Mouse (Mus musculus) heart, embryonic 14.5 days (tissue): Measurements from ENCODE around the gene Pml. TPM values are rescaled to one million over a fixed set of nuclear protein-coding genes. Genes with fewer than 3 reads are reported as not detected.

Experiments used
- ATAC-seq: fragments of 200-750 bp; cut with Nextera tagmentation; 2 replicates; pipeline ENCODE4 v1.8.0; 2017; ENCODE audit warnings: low read depth, moderate TSS enrichment; ENCODE audit not compliant: insufficient number of reproducible peaks, insufficient read depth, low FRiP score
- H3K27ac ChIP-seq, 2 experiments: fragments of 200-500 bp in 1 of 2; fragments of 300-500 bp in 1 of 2; sonication (generic) in 1 of 2; replicated peaks in 1 of 2; 2 replicates each; pipeline ENCODE4 v1.5.1; 2012 to 2014; ENCODE audit warnings: low read depth in 2 of 2, low read length in 2 of 2, control low read depth in 1 of 2, mild to moderate bottlenecking in 1 of 2, mixed read lengths in 1 of 2; ENCODE audit not compliant: control insufficient read depth in 1 of 2, insufficient read depth in 1 of 2
- H3K27me3 ChIP-seq: fragments of 300-500 bp; sonication (generic); 2 replicates; pipeline ENCODE4 v1.6.1; 2014; ENCODE audit warnings: mild to moderate bottlenecking, low read length, control low read depth; ENCODE audit not compliant: control insufficient read depth, insufficient read depth
- H3K36me3 ChIP-seq: fragments of 300-500 bp; sonication (generic); 2 replicates; pipeline ENCODE4 v1.6.1; 2014; ENCODE audit warnings: mild to moderate bottlenecking, control low read depth, low read length, mixed read lengths; ENCODE audit not compliant: control insufficient read depth, insufficient read depth
- H3K4me1 ChIP-seq, 2 experiments: fragments of 200-500 bp in 1 of 2; fragments of 300-500 bp in 1 of 2; sonication (generic) in 1 of 2; 2 replicates each; pipeline ENCODE4 v1.6.1; 2012 to 2014; ENCODE audit warnings: low read length in 2 of 2, control low read depth in 1 of 2, mixed read lengths in 1 of 2; ENCODE audit not compliant: control insufficient read depth in 2 of 2, insufficient read depth in 2 of 2
- H3K4me2 ChIP-seq: fragments of 300-500 bp; sonication (generic); 2 replicates; pipeline ENCODE4 v1.6.1; 2014; ENCODE audit warnings: mild to moderate bottlenecking, low read length
- H3K4me3 ChIP-seq, 2 experiments: fragments of 200-500 bp in 1 of 2; fragments of 300-500 bp in 1 of 2; sonication (generic) in 1 of 2; 2 replicates each; pipeline ENCODE4 v1.5.1; 2012 to 2014; ENCODE audit warnings: low read length in 2 of 2, mild to moderate bottlenecking in 2 of 2, control low read depth in 1 of 2, low read depth in 1 of 2, moderate library complexity in 1 of 2; ENCODE audit not compliant: control insufficient read depth in 1 of 2, insufficient read depth in 1 of 2
- H3K9ac ChIP-seq: fragments of 300-500 bp; sonication (generic); 2 replicates; pipeline ENCODE4 v1.6.1; 2014; ENCODE audit warnings: mild to moderate bottlenecking, low read length
- H3K9me3 ChIP-seq: fragments of 300-500 bp; sonication (generic); 2 replicates; pipeline ENCODE4 v1.6.1; 2016; ENCODE audit warnings: low read length, control low read depth; ENCODE audit not compliant: control insufficient read depth
- WGBS: fragments of 180-500 bp; shearing (Covaris S2); extraction: QIAGEN DNeasy Blood & Tissue Kit; methylation state at CpG from one replicate; pipeline ENCODE4 v1.1.7; 2014; 5-methylcytosine and 5-hydroxymethylcytosine counted together
- polyA plus RNA-seq: library from polyadenylated mRNA; unstranded; fragments of >200 nt; fragmentation: Nextera tagmentation; extraction: Ambion mirVana; gene quantifications from 2 replicates; pipeline ENCODE4 v1.2.1, GENCODE M21; 2014

Gene Pml
- 11.0 and 11.8 TPM in 2 replicates for polyA plus RNA-seq

DNA sequence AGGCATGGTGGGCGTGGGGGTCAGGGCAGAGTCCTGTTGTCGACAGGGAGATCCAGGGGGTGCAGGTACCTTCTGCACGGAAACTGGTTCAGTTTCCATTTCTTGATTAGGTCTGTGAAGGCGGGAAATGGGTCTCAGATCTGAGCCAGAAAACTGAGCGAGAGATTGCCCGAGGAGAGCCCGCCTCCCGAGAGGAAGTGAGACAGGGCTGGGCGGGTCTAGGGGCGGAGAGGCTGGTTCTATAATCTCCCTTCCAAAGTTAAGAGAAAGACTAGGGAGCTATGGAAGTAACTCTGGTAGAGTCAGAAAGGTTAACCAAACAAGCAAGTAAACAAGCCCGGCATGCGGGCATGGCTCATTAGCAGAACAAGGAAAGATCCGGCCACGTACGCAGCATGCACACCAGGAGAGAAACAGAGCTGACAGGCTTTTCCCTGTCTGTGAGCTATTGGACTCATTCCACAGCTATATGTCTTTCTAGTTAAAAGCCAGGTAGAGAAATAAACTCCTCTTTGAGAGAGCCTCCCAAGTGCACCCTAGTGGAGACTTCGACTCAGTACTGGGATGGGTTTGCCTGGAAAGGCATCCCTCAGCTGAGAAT is at the start of gene Pml:
Gene Pml, minus strand, starts transcription at position 195 of the 601 bp plus-strand sequence.
- WGBS: 0% methylated on average over 16 of the region's 16 CpGs
- peaks cover 19 to 35% of the 10 kb centered on the region in 2 experiments for H3K4me1 ChIP-seq
- ATAC-seq: peak; percentile 51; the same call in 1 of the 2 replicates

GRCm38 (mm10) chr9:58297961-58298477 is 48.4 kb upstream of the Pml start:
- H3K4me3 ChIP-seq: no peak overlapping the region
- no peak overlapping the region for H3K9ac ChIP-seq
- H3K9me3 ChIP-seq: no peaks in the 10 kb centered on the region
- 52% methylated on average over 4 of the region's 4 CpGs for WGBS
- H3K27ac ChIP-seq: peak overlapping the region in 1 of 2 experiments; percentile 35; a peak in 2 of 4 replicates
- H3K4me2 ChIP-seq: no peak overlapping the region
- no peak for ATAC-seq
- H3K4me1 ChIP-seq: peaks cover 41 to 50% of the 10 kb centered on the region in 2 experiments
- H3K36me3 ChIP-seq: peaks cover 5% of the 10 kb centered on the region; the same call in 1 of the 2 replicates
- H3K27me3 ChIP-seq: no peaks in the 10 kb centered on the region

More for the DNA sequence above, at the start of gene Pml:
- Histone ChIP-seq H3K36me3 (peaks cover 9% of the 10 kb centered on the region; the same call in 1 of the 2 replicates), H3K27ac (peak within 1 kb of the TSS; percentile 95 to 97), H3K9ac (peak within 1 kb of the TSS; percentile 85), H3K27me3 (no peaks in the 10 kb centered on the region), H3K4me2 (peak within 1 kb of the TSS; percentile 77), H3K9me3 (no peaks in the 10 kb centered on the region), H3K4me3 (peak within 1 kb of the TSS; percentile 66)

GRCm38 (mm10) chr9:58297065-58297464 is 47.5 kb upstream of the Pml start:
- no peak overlapping the region for H3K4me3 ChIP-seq
- H3K4me1 ChIP-seq: peaks cover 36 to 48% of the 10 kb centered on the region in 2 experiments
- peaks cover 11% of the 10 kb centered on the region for H3K36me3 ChIP-seq
- 60% methylated on average over 6 of the region's 6 CpGs for WGBS
- H3K27ac ChIP-seq: peak overlapping the region in 1 of 2 experiments; percentile 63; a peak in 1 of 4 replicates
- H3K27me3 ChIP-seq: no peaks in the 10 kb centered on the region
- H3K4me2 ChIP-seq: no peak overlapping the region
- no peaks in the 10 kb centered on the region for H3K9me3 ChIP-seq
- H3K9ac ChIP-seq: no peak overlapping the region
- no peak for ATAC-seq

DNA sequence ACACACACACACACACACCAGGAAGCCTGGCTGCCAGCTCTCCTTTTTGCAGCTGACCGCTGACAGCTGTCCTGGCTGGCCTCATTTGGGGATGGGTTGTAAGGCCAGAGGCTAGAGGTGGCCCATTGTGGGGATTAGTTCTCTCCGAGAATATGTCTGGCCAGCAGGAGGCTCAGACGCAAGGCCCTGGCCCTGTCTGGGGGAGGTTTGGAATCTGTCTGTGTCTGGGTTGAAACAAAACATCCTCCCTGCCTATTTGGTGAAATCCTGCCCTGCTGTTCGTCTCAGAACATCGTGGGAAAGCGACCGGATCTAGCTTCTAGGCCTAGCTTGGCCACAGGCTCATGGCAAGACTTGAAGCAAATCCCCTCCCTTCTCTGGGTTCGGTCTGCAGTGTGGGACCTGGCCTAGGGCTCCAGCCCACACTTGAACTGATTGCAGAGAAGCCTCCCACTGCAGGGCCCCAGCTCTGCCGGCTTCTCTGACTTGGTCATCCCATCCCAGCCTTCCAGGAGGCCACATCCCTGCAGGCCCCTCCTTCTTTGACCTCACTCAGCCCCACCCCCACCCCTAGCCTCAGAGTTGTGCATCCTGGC is 46.3 kb upstream of the Pml start:
- peak; percentile 38; the same call in 1 of the 2 replicates for ATAC-seq
- Histone ChIP-seq H3K4me1 (peaks cover 36 to 48% of the 10 kb centered on the region in 2 experiments), H3K9ac (no peak overlapping the region), H3K4me3 (no peak overlapping the region), H3K27me3 (no peaks in the 10 kb centered on the region), H3K27ac (peak overlapping the region; percentile 63 to 79), H3K4me2 (no peak overlapping the region), H3K36me3 (peaks cover 22% of the 10 kb centered on the region), H3K9me3 (no peaks in the 10 kb centered on the region)
- WGBS: 14% methylated on average over 9 of the region's 9 CpGs

- peaks cover 36 to 48% of the 10 kb centered on the region in 2 experiments for H3K4me1 ChIP-seq
- H3K27ac ChIP-seq: peak overlapping the region; percentile 63 to 79
- no peak overlapping the region for H3K9ac ChIP-seq
- WGBS: 76% methylated on average over 3 of the region's 3 CpGs
- no peaks in the 10 kb centered on the region for H3K27me3 ChIP-seq
- no peak for ATAC-seq
- H3K9me3 ChIP-seq: no peaks in the 10 kb centered on the region
- peaks cover 27% of the 10 kb centered on the region for H3K36me3 ChIP-seq
- H3K4me2 ChIP-seq: no peak overlapping the region
- no peak overlapping the region for H3K4me3 ChIP-seq
Measured at GRCm38 (mm10) chr9:58295345-58295744, 45.8 kb upstream of the Pml start.

DNA sequence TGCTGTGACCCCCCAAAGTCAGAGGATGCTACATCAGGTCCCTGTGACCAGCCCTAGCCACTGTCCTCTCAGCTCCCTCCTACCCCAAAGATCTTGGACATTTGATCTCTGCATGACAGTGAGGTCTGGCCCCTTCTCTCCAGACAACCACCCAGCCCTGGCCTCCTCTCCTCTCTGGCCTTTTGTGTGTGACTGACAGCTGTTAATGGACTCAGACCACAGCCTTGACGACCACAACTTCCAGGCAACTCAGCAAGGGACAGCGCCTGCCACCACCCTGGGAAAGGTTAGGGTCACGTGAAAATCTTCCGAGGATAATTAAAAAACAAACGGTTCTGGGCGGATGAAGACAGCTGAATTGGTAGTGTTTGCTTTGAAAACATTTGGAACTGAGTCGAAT is 44.9 kb upstream of the Pml start:
- H3K4me2 ChIP-seq: no peak overlapping the region
- peaks cover 33 to 41% of the 10 kb centered on the region in 2 experiments for H3K4me1 ChIP-seq
- peaks cover 35% of the 10 kb centered on the region for H3K36me3 ChIP-seq
- no peaks in the 10 kb centered on the region for H3K27me3 ChIP-seq
- 67% methylated on average over 7 of the region's 7 CpGs for WGBS
- no peak overlapping the region for H3K27ac ChIP-seq
- no peak for ATAC-seq
- H3K9me3 ChIP-seq: no peaks in the 10 kb centered on the region
- no peak overlapping the region for H3K9ac ChIP-seq
- no peak overlapping the region for H3K4me3 ChIP-seq

GRCm38 (mm10) chr9:58289901-58290300 is 40.3 kb upstream of the Pml start:
- H3K36me3 ChIP-seq: peaks cover 49% of the 10 kb centered on the region
- no peak for ATAC-seq
- H3K4me3 ChIP-seq: no peak overlapping the region
- no peaks in the 10 kb centered on the region for H3K4me1 ChIP-seq
- H3K4me2 ChIP-seq: no peak overlapping the region
- no peak overlapping the region for H3K9ac ChIP-seq
- WGBS: 90% methylated on average over 2 of the region's 2 CpGs
- no peaks in the 10 kb centered on the region for H3K27me3 ChIP-seq
- no peaks in the 10 kb centered on the region for H3K9me3 ChIP-seq
- H3K27ac ChIP-seq: no peak overlapping the region
